Mouse (Mus musculus): ENCODE measurements around the gene Cd4. TPM values are rescaled to one million over a fixed set of nuclear protein-coding genes. Genes with fewer than 3 reads are reported as not detected.

The Cd4 gene
- polyA plus RNA-seq, 1 experiment = 2.7 TPM

GRCm38 (mm10) chr6:124865766-124866362, 22.2 kb downstream of the Cd4 start:
- no peak for DNase-seq
- Histone ChIP-seq H3K4me3 (replicated peaks; ENCODE audit: extremely low read depth, low read depth, low read length) (no peak overlapping the region), H3K4me1 (ENCODE audit: control insufficient read depth, insufficient read depth, low read length) (0 out of 2 replicates have a peak, but pooled peaks cover 2% of the 10 kb centered on the region)
- WGBS = 52% methylated on average over 18 of the region's 18 CpGs
- no peak for TF ChIP-seq POLR2A (IDR thresholded peaks at IDR 0.05; ENCODE audit: borderline replicate concordance, extremely low read depth, low read depth, low read length)
- no peak for TF ChIP-seq CTCF (IDR thresholded peaks at IDR 0.05; ENCODE audit: insufficient read depth, low read length)

GRCm38 (mm10) chr6:124863658-124864298, 24.2 kb downstream of the Cd4 start, which contains the start of gene Gpr162:
TSS of gene Gpr162 (minus strand) at chr6:124863983.
- DNase-seq = peak; percentile 45
- no peak for TF ChIP-seq CTCF (IDR thresholded peaks at IDR 0.05; ENCODE audit: insufficient read depth, low read length)
- TF ChIP-seq POLR2A (IDR thresholded peaks at IDR 0.05; ENCODE audit: borderline replicate concordance, extremely low read depth, low read depth, low read length) = no peak
- Histone ChIP-seq H3K4me1 (ENCODE audit: control insufficient read depth, insufficient read depth, low read length) (peaks cover 2% of the 10 kb centered on the region; the same call in 1 of the 2 replicates), H3K4me3 (replicated peaks; ENCODE audit: extremely low read depth, low read depth, low read length) (peak within 1 kb of the TSS; percentile 15)
- WGBS = 2% methylated on average over 33 of the region's 43 CpGs

DNA sequence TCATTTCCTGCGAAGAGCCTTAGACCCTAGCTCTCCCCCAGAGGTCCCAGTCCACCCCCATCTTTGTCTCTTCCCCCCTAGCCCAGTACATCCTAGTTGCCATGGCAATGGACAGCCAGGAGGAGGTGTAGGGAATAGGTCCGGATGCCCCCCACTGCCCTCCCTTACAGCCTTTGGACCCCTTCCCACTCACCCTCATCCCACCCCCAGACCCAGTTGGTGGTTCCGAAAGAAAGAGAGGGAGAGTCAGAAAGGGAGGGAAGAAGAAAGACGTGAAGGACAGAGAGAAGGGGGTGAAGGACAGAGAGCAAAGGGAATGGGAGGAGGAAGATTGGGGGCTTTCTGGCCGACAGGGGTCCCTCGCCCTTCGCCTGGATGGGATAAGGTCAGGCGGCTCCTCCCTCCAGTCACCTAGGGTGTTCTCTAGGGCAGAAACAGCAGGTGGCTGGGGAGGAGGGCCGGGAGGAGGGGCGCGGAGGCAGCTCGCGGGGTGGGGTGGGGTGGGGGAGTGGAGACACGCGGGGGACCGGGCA, 24.8 kb downstream of the Cd4 start:
- WGBS = 2% methylated on average over 12 of the region's 16 CpGs
- DNase-seq = no peak
- H3K4me1 ChIP-seq (ENCODE audit: control insufficient read depth, insufficient read depth, low read length) = peaks cover 2% of the 10 kb centered on the region; the same call in 1 of the 2 replicates
- H3K4me3 ChIP-seq (replicated peaks; ENCODE audit: extremely low read depth, low read depth, low read length) = no peak overlapping the region
- no peak for TF ChIP-seq POLR2A (IDR thresholded peaks at IDR 0.05; ENCODE audit: borderline replicate concordance, extremely low read depth, low read depth, low read length)
- no peak for TF ChIP-seq CTCF (IDR thresholded peaks at IDR 0.05; ENCODE audit: insufficient read depth, low read length)

DNA sequence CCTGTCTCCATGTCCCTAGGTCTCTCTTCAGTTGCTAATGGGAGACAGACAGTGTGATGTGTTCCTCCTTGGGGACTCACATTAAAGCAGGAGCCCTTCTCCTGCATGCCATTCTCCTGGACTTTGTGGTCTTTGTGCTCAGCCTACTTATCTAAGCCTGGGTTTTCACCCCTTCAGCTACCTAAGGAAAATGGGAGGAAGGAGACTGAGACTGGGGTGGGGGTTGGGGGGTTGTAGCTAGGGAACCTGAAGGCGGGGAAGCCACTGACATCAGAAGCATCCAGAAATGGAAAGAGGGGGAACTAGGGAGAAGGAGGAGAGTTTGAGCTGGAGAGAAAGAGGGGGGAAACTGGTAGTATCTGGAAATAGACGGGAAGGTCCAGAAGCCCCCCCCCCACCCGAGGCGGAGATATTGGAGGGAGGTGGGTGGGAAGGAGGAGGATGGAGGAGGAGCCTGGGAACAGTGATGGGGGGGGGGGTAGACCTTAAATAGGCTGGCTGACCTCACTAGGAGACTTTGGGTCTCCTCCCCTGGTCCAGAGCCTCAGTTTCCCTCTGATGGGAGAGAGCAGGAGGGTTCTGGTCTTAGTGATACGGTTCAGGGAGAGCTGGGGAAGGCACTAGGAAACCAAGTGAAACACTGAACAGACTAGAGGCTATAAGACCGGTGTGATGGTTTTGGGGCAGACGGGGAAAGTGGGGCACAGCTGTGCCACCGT, 25.5 kb downstream of the Cd4 start:
- 15% methylated on average over 8 of the region's 8 CpGs for WGBS
- DNase-seq = no peak
- no peak overlapping the region for H3K4me3 ChIP-seq (replicated peaks; ENCODE audit: extremely low read depth, low read depth, low read length)
- TF ChIP-seq CTCF (IDR thresholded peaks at IDR 0.05; ENCODE audit: insufficient read depth, low read length) (no peak), POLR2A (IDR thresholded peaks at IDR 0.05; ENCODE audit: borderline replicate concordance, extremely low read depth, low read depth, low read length) (no peak)
- peaks cover 2% of the 10 kb centered on the region; the same call in 1 of the 2 replicates for H3K4me1 ChIP-seq (ENCODE audit: control insufficient read depth, insufficient read depth, low read length)

- Histone ChIP-seq H3K4me3 (replicated peaks; ENCODE audit: extremely low read depth, low read depth, low read length) (no peak overlapping the region), H3K4me1 (ENCODE audit: control insufficient read depth, insufficient read depth, low read length) (peaks cover 2% of the 10 kb centered on the region; the same call in 1 of the 2 replicates)
- WGBS = 37% methylated on average over 3 of the region's 3 CpGs
- DNase-seq = no peak
- no peak for TF ChIP-seq POLR2A (IDR thresholded peaks at IDR 0.05; ENCODE audit: borderline replicate concordance, extremely low read depth, low read depth, low read length)
- no peak for TF ChIP-seq CTCF (IDR thresholded peaks at IDR 0.05; ENCODE audit: insufficient read depth, low read length)
Observed at GRCm38 (mm10) chr6:124861802-124862201, 26.2 kb downstream of the Cd4 start.

DNA sequence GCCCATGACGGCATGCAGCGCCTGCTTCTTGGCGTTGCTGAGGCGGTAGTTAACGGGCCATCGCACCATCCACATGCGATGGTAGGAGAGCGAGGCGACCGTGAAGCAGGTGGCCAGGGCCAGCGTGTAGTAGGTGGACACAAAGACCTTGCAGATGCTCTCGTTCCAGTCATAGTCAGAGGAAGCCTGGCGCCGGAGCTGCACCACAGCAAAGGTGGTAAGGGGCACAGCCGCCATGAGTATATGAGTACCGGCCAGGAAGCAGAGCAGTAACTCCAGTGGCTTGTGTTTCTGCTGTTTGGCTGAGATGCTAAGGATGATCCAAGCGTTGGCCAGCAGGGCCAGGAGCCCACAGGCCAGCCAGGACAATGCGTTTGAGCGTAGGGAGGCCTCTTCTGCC, 26.8 kb downstream of the Cd4 start:
- no peak for TF ChIP-seq CTCF (IDR thresholded peaks at IDR 0.05; ENCODE audit: insufficient read depth, low read length)
- no peak for TF ChIP-seq POLR2A (IDR thresholded peaks at IDR 0.05; ENCODE audit: borderline replicate concordance, extremely low read depth, low read depth, low read length)
- Histone ChIP-seq H3K4me1 (ENCODE audit: control insufficient read depth, insufficient read depth, low read length) (peaks cover 2% of the 10 kb centered on the region; the same call in 1 of the 2 replicates), H3K4me3 (replicated peaks; ENCODE audit: extremely low read depth, low read depth, low read length) (no peak overlapping the region)
- 79% methylated on average over 19 of the region's 19 CpGs for WGBS
- no peak for DNase-seq

DNA sequence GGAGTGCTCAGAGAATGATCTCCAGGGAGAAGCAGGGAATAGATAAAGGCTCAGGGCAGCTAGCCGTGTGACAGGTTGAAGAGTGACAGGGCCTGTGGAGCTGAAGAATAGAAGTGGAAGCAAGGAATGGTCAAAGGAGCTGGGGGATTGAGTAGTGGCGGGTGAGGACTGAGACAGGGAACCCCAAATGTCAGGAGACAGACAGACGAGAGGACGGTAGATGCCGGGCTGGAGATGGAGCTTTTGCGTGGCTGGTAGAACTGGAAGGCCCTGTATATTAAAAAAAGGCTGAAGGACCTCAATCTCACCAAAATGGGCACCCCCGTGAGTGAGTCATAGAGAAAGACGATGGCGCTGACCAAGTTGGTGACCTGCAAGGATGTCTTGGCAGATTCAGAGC, 27.5 kb downstream of the Cd4 start:
- Histone ChIP-seq H3K4me1 (ENCODE audit: control insufficient read depth, insufficient read depth, low read length) (peaks cover 2% of the 10 kb centered on the region; the same call in 1 of the 2 replicates), H3K4me3 (replicated peaks; ENCODE audit: extremely low read depth, low read depth, low read length) (no peak overlapping the region)
- WGBS = 87% methylated on average over 9 of the region's 9 CpGs
- TF ChIP-seq CTCF (IDR thresholded peaks at IDR 0.05; ENCODE audit: insufficient read depth, low read length) = no peak
- no peak for TF ChIP-seq POLR2A (IDR thresholded peaks at IDR 0.05; ENCODE audit: borderline replicate concordance, extremely low read depth, low read depth, low read length)
- DNase-seq = no peak

- DNase-seq = peak; percentile 85
- WGBS = 12% methylated on average over 12 of the region's 12 CpGs
- Histone ChIP-seq H3K4me1 (ENCODE audit: control insufficient read depth, insufficient read depth, low read length) (peaks cover 2% of the 10 kb centered on the region; the same call in 1 of the 2 replicates), H3K4me3 (replicated peaks; ENCODE audit: extremely low read depth, low read depth, low read length) (no peak overlapping the region)
- TF ChIP-seq CTCF (IDR thresholded peaks at IDR 0.05; ENCODE audit: insufficient read depth, low read length) (peak; percentile 87), POLR2A (IDR thresholded peaks at IDR 0.05; ENCODE audit: borderline replicate concordance, extremely low read depth, low read depth, low read length) (no peak)
Observed at GRCm38 (mm10) chr6:124859725-124860124, 28.3 kb downstream of the Cd4 start.

Data from lung, adult 2 months (tissue).